Comparison of ENCODE assay signal across 20 mouse cellular contexts in genomic region chr17:14557214-14557613, GRCm38 (mm10).
"Had no signal": no experiment of that assay in that cellular context is flagged by ENCODE, and none has a peak within 500 bp of the region (broad histone marks: within the 10 kb centered on the region; RNA-seq: fewer than 3 reads in every experiment).

No protein-coding gene starts in this region.

- H3K27me3 ChIP-seq: lung, embryonic 15.5 days; megakaryocyte, embryonic 14.5 days; midbrain, embryonic 13.5 days; midbrain, embryonic 15.5 days; neural tube, embryonic 13.5 days; neural tube, embryonic 15.5 days had no signal

- H3K9me3 ChIP-seq: lung, embryonic 15.5 days; midbrain, embryonic 13.5 days; midbrain, embryonic 15.5 days; neural tube, embryonic 13.5 days; neural tube, embryonic 15.5 days had no signal

- DNase-seq: lung, adult 2 months; lung, postnatal 14 days; lung, postnatal 36 days; retina, postnatal 1 day; right cerebral cortex, adult 18-20 months; right cerebral cortex, postnatal 25 days; right cerebral cortex, postnatal 4 days; spleen, adult 18-20 months; thymus, adult 18-20 months; thymus, postnatal 14 days; thymus, postnatal 36 days had no signal

- H3K9ac ChIP-seq: lung, embryonic 15.5 days; midbrain, embryonic 13.5 days; midbrain, embryonic 15.5 days; neural tube, embryonic 13.5 days; neural tube, embryonic 15.5 days had no signal

- H3K27ac ChIP-seq: lung, embryonic 15.5 days; macrophage; midbrain, embryonic 13.5 days; midbrain, embryonic 15.5 days; neural tube, embryonic 13.5 days; neural tube, embryonic 15.5 days had no signal

- H3K4me1 ChIP-seq: megakaryocyte, embryonic 14.5 days; midbrain, embryonic 13.5 days; midbrain, embryonic 15.5 days; neural tube, embryonic 13.5 days; neural tube, embryonic 15.5 days had no signal

- ATAC-seq: lung, postnatal 0 days; midbrain, embryonic 13.5 days; midbrain, embryonic 15.5 days had no signal

- H3K4me3 ChIP-seq: lung, embryonic 15.5 days; megakaryocyte, embryonic 14.5 days; midbrain, embryonic 13.5 days; midbrain, embryonic 15.5 days; neural tube, embryonic 13.5 days; neural tube, embryonic 15.5 days had no signal

- H3K36me3 ChIP-seq: lung, embryonic 15.5 days; midbrain, embryonic 13.5 days; midbrain, embryonic 15.5 days; neural tube, embryonic 13.5 days; neural tube, embryonic 15.5 days had no signal

- H3K4me2 ChIP-seq: lung, embryonic 15.5 days; midbrain, embryonic 11.5 days; midbrain, embryonic 13.5 days; midbrain, embryonic 15.5 days; neural tube, embryonic 13.5 days; neural tube, embryonic 15.5 days had no signal
